Mouse (Mus musculus) frontal cortex, postnatal 10 days (tissue): ENCODE results near the gene Trap1.
"Not testable (repeated sequence)": the region's sequence is repeated elsewhere in the genome, so short reads cannot be mapped to it uniquely, and the experiment has no call there.

Experiments used
- DNase-seq, 2 experiments: peaks; one replicate each; pipeline ENCODE4 v3.0.0; 2022; ENCODE audit warnings: low spot score in 2 of 2, mixed read lengths in 1 of 2

Trap1 gene

DNA sequence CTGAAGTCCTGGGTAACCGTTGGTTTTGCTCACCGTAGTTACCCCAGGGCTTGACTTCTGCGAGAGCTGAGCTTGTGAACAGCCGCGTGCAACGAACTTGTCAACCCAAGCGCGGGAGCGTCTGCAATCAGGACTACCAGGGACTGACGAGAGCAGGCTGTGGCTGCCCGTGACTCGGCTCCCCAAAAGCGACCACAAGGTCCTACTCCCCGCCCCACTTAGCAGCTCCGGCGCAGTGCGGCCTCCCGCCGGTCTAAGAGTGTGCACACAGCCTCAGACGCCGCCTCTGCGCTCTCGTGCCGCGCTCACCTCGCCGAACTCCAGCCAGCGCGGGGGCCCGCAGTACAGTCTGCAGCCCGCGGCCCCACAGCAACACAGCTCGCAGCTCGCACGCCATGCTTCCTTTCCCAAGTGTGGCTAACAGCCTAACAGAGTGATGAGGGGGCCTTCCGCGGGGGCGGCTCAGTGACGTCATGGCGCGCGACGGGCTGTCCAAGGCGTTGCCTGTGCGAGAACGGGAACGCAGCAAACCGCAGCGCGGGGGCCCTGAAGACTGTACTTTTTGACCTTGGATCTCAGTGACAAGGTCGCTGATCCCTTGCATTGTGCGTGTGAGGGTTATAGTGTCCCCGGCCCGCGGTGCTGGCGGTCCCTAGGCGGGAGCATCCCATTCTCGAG is at the start of gene Trap1:
Gene Trap1, minus strand, starts transcription at position 444 of the 678 bp plus-strand sequence.
- peak; percentile 88 to 93 for DNase-seq

DNA sequence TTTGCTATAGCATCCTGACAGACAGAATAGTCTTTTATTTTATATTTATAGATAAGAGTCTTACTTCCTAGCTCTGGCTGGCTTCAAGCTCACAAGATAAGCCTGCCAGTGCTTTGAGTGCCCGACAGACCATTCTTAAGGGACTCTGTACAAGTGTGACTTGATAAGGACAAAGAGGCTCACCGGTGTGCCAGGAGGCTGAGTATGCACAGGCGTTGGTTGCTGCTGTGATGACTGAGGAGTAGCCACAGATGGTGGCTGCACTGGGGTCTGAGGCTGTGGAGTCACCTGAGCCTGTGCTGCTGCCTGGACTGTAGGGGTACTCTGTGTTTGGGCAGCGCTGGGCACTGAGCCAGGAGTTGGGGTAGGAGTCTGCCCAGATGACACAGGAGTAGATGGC is 39.4 kb upstream of the Trap1 start:
- no peak for DNase-seq

DNA sequence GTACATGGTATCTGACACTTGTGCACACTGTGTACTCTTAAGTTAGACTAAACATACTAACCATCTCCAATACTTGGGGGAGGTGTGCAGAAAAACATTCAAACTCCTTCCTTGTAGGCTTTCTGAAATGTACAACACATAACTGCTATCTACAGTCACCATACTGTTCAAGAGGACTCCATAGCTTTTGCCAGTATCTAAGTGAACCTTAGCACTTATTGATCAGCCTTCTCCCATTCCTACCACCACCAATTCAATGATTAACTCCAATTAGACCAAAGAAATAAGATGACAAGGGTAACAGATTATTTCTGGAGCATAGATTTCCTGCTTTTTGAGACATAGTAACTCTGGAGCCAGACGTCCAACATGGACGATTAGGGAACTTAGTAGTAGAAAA is 22.7 kb upstream of the Trap1 start:
- no peak for DNase-seq

DNA sequence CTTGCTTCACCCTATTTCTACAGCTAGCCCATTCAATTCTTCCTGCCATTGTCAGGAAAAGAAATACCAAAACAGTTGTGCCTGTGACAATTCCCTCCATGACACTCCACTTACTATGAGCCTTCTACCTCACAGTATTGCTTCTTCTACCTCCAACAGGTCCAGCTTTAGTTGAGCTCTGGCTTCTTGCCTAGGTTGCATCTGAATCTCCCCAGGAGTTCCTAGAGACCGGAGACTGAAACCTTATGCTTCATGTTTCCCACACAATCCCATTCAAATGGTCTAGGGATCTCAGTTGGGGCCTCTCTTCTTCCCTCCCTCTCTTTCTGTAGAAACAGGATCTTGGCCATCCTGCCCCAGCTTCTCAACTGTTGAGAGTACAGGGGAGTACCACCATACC is 19.9 kb upstream of the Trap1 start:
- no peak for DNase-seq

DNA sequence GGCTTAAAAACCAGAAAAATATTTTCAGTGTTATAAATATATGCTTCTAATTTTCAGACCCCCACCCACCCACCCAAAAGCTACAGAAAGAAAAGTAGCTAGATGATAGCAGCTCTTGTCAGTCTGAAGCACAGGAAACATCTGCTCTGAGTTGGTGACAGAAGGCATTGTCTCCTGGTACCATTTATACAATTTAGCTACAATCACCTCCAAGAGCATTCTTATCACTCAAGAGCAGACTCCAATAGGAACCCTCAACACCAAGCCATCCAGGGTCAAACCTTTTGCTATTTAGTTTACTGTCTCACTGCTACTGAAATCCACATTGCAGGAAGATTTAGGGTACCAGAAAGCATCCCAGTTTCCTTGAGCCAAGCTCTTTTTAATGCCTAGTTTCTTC is 19.3 kb upstream of the Trap1 start:
- no peak for DNase-seq

DNA sequence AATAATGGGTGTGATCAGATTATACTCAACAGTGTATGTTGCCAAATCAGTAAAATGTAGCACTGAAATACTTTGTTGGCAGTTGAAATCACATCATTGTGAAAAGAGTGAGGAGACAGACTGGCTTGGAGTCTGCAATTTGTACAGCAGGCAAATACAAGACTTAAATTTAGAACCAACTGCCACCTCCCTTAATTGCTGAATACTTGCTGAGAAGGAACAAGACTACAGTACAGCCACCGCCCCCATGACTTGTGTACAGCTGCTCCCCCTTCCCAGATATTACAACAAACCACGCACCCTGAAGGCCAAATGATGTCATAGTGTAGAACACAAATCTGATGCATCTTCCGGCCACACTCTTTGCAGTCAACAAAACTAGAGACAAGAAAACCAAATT is 18.5 kb upstream of the Trap1 start:
- DNase-seq, result no peak

DNA sequence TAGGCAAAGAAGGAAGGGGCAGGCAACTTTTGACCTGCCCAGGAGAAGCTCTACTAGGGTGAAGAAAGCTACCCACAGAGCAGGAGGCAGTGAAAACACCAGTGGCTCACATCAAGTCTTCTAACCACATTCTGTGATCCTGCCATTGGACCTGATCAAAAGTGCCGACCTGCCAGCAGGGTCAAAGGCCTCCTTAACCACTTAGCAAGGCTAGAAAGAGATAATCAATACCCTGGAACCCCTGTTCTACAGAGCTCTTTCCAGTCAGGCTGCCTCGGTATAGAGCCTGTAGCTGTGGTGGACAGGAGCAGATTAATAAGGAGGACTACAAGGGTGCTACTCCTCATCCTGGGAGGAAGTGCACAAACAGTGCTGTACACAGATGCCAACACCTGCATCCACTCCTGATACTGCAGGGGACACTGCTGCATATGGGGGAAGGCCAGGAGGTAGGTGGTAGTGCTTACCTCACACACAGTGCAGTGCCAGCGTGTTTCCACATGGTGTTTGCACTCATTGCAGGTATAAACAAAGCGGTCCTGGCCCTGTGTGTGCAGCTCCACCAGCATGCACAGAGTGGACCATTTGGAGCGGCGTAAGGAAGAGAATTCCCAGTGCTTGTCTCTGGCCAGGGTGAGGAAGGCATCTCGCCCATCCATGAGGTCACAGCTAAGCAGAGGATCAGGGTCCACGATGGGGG is 9.7 kb upstream of the Trap1 start:
- DNase-seq, result no peak

DNA sequence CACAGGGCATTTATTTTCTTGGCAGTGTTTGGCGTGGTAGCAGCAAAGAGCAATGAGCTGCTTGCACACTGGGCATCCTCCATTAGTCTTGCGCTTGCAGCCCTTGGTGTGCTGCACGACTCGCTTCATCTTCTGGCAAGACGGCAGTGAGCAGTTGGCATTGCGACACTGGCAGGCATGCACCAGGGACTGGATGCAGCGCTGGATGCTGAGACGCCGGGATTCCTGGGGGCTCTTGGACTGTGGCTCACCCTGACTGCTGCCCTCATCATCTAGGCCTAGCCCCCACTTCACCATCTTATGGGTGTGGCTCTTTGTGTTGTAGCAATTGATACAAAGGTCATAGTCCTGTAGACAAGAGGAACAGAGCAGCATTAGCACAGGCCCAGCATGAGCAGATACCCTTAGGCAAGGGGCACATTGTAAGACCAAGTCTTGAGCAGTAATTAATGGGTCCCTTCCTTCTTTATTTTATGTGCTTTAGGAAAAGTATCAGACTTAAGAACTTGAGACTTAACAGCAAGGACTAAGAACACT is 8.3 kb upstream of the Trap1 start:
- DNase-seq, result no peak

DNA sequence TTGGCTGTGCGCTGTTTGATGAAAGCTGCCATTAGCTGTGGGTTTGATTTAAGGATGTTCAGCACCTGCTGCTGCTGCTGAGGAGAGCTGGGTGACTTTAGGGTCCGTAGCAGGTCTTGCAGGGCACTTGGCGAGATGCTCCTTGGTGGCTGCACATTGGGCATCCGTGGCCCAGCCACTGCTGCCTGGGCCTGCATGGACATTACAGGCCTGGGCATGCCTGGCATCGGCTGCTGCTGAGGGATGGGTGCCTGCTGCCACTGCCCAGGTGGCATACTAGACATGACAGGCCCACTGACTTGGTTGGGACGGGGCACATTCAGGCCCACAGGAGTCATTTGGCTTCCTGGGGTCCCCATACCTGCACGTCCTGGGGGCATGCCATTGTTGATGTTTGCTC is 7.4 kb upstream of the Trap1 start:
- DNase-seq, result no peak

DNA sequence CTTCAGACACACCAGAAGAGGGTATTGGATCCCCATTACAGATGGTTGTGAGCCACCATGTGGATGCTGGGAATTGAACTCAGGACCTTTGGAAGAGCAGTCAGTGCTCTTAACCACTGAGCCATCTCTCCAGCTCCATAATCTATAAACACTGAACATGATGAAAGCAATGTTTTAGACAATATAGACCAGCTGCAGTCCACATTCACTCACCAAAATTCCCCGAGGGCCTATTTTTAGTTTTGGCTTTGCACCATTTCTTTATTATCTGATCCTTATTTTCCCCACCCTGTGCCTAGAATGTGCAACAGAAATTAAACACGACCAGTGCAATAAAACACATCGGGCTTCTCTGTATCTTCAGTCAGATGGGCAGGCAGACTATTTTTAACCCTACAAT is 2.8 kb upstream of the Trap1 start:
- DNase-seq, result not testable (repeated sequence)

DNA sequence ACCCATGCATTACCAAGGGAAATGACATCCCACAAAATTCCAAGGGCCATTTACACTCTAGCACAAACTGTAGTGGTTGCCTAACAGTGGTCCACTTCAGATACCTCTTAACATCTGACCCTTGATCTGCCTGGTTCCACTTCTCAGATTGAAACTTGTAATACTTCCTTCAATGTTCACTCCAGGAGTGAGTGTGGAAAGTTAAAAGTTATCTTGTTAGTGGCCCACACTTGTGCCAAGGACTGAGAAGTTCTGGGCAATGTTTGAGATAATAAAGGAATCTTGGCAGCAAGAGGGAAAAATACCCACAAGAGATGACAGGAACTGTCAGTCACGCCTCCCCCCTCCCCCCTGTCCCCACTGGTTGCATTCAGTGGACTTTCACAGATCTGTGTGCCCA is 2.0 kb upstream of the Trap1 start:
- no peak for DNase-seq

DNA sequence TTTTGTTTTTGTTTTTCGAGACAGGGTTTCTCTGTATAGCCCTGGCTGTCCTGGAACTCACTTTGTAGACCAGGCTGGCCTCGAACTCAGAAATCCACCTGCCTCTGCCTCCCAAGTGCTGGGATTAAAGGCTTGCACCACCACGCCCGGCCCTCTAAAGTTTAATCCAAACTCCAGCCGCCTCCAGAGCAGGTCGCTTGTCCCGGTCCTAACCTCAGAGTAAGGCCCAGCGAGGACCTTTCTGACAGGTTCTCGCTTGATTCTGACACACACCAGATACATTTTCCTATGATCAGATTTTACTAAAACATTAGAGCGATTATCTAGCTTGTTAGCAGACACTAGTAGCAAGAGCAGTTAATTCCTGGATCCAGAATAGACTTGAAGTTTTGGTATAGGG is 675 bp upstream of the Trap1 start:
- DNase-seq, result not testable (repeated sequence)

DNA sequence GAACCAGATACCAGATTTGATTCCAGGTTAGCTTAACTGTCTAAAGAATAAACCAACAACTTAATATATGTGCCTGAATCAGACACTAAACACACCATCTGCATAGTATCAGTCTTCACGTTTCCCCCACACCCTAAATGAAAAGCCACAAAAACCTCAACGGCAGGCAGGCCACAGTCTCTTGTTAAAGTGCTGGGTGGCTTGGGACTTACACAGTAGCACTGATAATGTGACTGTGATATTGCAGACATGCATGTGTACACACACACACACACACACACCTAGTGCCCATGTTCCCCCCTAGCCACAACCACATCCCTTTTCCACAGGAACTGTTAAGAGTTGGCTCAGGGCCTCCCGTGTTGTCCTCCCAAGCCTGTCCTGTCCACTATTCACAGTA is 2.8 kb downstream of the Trap1 start:
- no peak for DNase-seq

DNA sequence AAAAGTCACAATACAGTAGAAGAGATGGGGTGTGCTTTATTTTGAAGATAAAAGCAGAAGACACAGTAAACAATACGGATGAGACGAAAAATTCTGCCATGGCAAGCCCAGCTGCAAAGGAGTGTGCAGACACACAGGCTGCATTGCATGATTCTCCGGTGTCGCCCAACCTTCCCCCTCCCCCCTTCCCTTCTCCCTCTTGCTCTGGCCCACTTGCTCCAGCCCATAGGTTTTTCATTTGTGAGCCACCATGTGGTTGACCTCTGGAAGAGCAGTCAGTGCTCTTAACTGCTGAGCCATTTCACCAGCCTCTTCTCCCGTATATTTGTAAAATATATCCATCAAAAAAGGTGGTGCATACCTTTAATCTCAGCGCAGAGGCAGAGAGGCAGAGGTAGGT is 3.3 kb downstream of the Trap1 start:
- DNase-seq, result no peak

DNA sequence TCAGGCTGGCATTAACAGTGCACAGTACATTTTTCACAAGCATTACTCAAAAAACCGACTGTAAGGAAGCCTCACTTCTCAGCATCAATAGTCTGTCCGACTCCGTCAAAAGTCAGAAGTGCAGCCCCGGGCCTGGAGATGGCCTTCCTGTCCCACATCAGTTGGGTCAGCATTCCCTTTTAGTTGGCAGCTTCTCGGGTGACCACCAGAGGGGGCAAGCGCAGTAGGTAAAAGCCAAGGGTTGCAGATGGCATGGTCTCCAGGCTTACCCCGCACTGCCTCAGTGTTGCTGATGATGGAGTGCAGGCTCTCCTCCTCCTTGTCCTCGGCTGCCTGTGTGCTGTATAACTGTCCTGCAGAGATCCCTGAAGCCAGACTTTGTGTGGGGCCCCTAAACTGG is 9.0 kb downstream of the Trap1 start:
- DNase-seq, result peak in 1 of 2 experiments; percentile 51

DNA sequence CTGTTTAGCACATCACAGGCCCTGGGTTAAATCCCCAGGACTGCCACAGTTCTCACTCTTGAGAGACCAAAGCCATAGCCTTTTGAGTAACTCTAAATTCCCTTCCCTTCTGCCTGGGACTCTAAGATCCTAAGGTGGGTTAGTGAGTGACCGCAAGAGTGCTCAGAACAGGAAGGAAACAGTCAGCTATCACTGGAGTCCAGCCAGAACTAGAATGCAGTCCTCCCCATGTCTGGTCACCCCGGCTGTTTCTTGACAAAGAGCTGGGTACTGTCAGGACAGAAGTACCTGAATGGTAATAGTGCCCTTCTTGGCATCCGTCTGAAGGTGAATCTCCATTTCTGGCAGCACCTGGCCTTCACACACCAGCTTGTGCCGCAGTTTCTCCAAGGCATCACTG is 12.7 kb downstream of the Trap1 start:
- no peak for DNase-seq

DNA sequence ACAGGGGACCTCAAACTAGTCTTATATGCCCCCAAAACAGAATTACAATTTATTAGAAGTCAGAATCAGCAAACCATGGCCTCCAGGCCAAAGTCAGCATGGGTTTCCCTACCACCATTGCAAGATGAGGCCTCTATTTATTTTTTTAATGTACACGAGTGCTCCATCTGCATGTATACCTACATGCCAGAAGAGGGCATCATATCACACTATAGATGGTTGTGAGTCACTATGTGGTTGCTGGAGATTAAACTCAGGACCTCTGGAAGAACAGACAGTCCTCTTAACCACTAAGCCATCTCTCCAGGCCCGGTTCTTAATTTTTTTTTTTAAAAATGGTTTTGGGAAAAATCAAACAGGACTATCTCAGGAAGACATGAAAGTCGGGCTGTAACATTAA is 23.8 kb downstream of the Trap1 start:
- no peak for DNase-seq

DNA sequence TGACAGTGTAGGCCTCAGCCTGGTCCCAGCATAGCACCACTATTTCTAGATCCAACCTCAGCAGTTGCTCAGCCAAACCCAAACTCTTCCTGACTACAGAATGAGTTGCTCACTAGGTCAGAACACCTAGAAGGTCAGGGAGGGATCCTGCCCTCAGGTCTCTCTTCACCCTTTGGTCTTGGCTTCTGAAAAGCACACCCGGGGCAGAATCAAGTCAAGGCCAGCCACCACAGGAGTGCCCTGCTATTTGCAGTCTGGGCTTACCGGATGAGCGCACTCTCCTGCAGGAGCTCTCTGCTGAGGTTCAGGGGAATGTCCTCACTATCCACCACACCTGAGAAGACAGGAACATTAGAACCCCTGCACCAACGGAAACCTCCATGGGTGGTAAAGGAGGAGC is 25.0 kb downstream of the Trap1 start:
- no peak for DNase-seq

DNA sequence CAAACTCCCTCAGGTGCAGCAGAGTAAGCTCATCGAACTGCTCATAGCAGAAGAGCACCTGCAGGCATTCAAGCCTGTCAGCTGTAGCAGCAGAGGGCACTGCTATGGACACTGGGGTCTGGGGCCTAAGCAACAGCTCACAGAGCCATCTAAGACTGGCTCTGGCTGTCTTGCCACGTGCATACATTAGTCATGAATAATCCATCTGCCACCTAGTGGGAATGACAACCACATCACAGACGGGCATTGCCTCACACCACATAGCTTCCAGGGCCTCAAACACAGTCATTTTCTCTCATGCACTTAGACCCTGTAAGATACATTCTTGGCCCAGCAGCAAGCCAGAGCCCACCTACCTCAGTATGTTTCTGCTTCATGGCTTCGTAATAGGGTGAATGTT is 32.1 kb downstream of the Trap1 start:
- no peak for DNase-seq

DNA sequence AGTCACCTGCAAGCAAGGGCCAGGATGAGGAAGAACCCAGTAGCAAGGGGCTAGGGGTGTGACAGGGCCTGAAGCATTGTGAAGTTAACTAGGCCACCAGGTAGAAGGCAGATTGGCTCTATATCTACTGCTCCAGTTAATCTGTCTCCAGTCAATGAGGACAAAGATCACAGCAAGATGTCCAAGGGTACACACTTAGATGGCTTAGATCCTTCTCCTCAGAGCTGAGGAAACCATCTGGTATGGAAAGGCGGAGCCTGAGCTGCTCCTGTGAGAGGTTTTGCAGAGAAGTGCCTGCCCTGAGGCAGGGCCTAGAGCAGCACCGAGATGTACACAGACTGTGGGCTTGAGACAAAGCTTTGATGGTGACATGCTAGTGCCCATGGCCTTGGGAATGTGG is 33.5 kb downstream of the Trap1 start:
- no peak for DNase-seq

DNA sequence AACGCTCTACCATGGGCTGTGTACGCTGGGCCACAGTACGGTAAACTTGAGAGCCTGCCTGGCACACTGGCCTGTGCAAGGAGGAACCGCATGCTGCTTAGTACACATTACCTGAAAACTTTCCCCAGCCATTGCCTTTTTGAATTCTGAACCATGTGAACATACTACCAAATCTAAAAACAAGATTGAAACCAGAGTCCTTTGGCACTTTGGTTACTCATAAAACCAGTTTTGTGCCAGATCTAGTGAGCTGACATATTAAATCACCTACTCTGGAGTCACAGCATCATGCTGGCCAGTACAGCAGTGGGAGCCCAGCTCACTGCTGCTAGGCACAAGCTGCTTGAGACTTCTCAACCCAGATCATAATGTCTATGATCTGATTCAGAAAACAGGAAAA is 36.0 kb downstream of the Trap1 start:
- no peak for DNase-seq

DNA sequence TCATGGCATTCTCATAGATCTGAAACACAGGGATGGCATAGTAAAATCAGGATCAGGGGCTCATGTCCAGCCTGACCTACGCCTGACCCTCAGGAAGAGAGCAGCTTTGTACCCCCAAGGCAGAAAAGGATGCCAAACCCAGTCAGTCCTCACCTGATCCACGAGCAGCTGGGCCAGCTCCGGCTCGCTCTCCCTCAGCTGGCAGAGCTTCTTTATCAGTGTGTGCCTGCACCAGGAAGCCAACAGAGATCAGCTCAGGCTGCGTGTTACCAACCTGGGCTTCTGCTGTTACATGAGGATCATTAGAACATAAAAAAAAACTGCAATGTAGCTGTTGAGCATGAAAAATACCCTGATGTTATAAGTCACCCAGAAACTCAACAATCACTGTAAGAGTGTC is 37.4 kb downstream of the Trap1 start:
- no peak for DNase-seq

DNA sequence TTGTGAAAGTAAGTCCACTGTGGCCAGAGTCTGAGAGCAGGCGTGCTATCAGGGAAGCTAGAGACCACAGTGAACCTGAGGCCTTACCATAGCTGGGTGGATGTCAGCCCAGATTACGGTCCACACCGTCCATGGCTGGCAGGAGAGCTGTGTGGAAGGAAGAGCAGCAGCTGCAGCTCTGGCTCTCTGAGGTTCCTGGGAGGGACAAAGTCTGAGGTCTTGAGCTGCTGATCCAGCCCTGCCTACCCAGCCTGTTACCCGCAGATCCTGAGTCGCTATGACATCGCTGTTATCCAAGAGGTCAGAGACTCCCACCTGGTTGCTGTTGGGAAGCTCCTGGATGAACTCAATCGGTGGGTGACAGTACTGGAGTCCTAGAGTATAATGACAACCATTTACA is 39.9 kb downstream of the Trap1 start:
- DNase-seq, result no peak

DNA sequence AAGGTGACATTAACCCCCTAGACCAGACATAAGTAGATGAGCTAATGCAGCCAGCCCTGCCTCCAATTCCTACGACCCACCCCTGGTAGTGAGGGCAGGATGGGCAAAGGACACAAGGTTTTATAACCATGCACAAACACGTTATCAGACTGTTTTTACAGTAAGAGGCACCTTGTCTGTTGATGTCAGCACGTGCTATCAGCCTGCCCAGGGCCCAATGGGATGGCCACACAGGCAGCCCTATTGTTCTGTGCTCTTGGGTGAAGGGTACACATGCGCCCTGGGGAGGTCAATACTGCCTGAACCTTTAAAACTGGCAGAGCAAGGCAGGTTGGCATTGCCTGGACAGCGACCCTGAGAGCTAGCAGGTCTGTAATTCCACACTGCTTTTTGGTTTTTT is 40.8 kb downstream of the Trap1 start, which contains the start of gene Dnase1:
Gene Dnase1, plus strand, starts transcription at position 136 of the 400 bp plus-strand sequence.
- DNase-seq, result no peak
